Mouse (Mus musculus): ENCODE data around the gene Scn8a.

The Scn8a gene

DNA sequence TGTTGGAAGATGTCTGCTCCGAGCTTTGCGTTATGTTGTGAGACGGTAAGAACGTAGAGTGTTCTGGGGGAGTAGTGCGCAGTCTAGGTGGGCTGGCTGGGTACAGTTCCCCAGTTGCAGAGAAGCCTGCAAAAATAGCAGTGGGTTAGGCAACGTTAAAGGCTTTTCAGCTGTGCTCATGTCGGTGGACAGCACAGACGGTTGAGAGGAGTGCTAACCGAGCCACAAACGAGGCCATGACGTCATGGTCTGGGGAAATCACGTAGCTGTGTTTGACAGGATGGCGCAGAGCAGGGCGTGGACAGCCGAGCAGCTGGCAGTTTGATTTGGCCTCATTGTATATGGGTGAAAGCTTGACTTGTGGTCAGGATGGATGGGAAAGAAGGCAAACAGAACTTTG lies 9.4 kb downstream of the Scn8a start:
- DNase-seq (ENCODE audit: low spot score in 2 of 2), result peak in 1 of 2 experiments; percentile 39

DNA sequence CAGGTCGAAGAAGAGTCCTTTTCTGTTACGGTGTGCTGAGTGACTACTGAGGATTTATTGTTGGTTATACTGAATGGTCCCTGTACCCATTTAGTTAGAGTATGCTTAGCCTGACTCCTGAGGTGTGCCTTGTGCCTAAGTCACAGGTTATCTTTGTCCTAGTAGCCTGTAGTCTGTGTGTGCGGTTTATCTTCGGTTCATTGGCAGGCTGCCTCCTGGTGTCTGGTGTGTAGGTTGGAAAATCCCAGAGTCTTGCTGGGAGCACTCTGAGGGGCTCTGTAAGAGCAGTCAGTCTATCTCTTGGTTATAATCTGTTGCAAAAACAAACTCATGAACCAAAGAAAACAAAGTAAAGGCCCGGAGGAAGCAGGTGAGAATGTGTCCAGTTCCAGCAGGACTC lies 11.7 kb downstream of the Scn8a start:
- DNase-seq (ENCODE audit: low spot score in 2 of 2), result no peak

DNA sequence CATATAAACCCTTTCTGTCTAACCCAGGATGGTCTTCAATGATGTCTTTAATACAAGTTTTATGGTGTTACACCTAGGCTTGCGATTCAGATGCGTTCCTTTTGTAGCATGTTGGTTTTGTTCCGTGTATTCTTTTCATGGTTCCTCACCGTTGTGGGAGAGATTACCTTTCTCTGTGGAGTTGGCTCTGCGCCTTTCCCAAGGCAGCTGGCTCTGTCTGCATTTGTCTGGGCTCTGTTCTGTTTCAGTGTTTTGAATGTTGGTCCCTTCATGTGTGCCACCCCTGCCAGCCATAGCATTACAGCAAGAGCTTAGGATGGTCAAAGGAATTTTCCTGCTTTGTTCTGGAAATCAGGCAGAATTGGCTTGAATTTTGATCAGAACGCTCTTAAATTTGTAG lies 14.8 kb downstream of the Scn8a start:
- DNase-seq (ENCODE audit: low spot score in 2 of 2), result no peak

DNA sequence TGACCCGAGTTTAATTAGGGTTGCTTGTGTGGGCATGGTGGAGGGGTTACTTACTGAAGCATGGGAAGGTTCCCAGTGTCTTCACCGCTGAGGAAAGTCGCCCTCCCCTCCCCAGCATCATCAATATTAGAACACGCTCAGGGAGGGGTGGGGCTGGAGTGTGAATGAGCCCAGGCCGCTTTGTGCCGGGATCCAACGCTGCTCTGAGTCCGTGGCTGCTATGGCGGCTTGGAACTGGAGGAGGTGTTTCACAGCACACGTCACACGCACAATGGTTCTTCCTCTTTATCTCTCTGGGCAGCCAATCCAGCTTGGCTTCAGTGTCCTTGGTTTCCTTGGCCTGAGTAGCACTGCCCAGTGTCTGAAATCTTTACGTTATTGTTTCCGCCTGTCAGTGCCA lies 22.3 kb downstream of the Scn8a start:
- DNase-seq (ENCODE audit: low spot score in 2 of 2), result no peak

DNA sequence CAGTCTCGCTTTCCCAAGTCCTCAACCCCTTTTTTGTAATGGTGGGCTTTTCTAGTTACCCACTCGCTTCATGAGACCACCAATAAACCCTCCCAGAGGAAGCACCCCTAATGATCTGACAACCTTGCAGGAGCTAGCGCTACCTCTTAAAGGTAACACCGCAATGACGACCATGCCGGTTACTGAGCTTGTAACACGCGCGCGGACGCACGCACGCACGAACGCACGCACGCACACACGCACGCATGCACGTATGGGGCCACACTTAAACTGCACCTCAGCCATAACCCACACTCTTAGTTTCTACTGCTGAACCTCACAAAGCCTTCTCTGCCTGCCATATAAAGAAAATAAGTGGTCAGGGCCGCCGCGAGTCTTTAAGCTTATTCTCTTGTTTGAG lies 26.8 kb downstream of the Scn8a start:
- DNase-seq (ENCODE audit: low spot score in 2 of 2), result no peak

DNA sequence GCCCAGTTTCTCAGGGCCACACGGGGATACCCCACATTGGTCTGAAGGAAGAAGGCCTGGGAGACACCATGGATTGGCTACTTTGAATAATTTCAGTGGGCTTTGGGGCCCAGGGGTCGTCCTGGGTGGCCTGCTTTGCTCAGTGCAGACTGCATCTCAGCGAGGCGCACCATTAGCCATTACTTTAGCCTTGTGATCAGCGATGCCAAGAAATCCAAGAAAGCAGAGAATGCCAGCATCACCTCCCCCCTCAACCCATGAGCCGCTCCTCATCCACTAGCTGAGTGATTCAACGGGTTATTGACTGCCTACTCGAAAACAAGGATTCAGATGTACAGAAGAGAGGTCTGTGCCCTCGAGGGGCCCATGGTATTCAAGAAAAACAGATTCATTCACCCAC lies 34.2 kb downstream of the Scn8a start:
- DNase-seq (ENCODE audit: low spot score in 2 of 2), result no peak

DNA sequence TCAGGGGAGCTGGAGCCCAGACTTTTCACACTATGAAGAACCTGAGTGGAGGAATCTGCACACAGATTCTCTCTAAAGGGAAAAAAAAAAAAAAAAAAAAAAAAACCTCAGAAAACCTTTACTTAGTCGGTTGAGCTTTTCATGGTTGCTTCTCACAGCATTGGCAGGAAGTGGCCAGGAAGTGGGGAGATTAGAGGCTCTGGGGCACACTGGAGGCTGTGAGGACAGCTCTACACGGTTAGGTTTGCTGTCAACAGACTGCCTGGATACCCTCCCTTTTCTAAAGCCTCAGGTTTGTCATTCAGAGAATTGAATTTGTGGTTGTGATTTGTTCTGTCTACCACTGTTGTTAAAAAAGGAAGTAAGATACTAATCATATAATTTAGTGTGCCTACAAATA lies 35.3 kb downstream of the Scn8a start:
- no peak for DNase-seq (ENCODE audit: low spot score in 2 of 2)

DNA sequence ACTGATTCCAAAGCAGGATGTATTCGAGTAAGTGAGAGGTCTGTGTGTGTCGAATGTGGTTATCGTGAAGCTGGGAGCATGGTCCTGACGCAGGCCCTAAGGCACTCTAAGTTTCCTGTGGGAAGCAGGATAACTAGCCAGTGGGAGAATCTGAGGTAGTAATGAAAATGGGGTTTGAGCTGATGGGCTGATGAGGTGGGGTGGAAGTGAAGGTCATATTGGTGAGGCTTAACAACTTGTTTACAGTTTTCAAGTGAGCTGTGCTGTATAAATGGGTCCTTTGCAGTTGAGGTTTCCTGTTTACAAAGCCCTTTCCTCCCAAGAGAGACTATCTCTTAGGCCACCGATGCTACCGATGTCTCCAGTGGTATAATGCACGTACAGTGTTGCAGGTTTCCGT lies 36.1 kb downstream of the Scn8a start:
- DNase-seq (ENCODE audit: low spot score in 2 of 2), result no peak

DNA sequence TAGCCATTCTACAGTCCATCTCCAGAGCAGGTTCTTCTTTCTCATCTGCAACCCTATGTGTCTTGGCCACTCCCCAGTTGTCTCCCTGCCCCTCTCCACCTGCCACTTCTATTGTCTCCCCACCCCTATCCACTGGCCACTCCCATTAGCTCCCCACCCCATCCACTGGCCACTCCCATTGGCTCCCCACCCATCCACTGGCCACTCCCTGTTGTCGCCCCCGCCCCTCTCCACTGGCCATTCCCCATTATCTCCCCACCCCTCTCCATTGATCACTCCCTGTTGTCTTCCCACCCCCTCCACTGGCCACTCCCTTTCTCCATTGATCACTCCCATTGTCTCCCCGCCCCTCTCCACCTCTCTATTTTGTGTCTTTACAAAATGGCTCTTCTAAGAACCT lies 39.2 kb downstream of the Scn8a start:
- no peak for DNase-seq (ENCODE audit: low spot score in 2 of 2)

DNA sequence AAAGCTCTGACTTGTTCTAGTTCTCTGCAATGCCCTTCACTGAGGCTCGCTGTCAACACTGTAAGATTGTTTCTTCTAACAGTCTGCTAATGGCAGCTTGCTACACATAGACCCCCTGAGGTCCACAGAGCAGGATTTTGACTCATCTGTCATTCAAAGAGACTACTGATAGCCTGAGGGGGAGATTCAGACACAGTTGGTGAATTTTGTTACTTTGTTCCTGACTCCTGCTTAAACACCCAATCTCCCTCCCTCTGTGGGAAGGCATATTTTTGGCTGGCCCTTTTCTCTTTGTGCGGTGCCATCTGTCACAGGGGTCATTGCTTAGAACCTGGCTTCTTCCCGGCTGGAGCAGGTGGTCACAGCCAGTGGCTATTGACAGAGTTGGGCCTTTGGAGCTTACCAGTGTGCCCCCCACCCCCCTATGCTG lies 40.1 kb downstream of the Scn8a start:
- no peak for DNase-seq (ENCODE audit: low spot score in 2 of 2)

DNA sequence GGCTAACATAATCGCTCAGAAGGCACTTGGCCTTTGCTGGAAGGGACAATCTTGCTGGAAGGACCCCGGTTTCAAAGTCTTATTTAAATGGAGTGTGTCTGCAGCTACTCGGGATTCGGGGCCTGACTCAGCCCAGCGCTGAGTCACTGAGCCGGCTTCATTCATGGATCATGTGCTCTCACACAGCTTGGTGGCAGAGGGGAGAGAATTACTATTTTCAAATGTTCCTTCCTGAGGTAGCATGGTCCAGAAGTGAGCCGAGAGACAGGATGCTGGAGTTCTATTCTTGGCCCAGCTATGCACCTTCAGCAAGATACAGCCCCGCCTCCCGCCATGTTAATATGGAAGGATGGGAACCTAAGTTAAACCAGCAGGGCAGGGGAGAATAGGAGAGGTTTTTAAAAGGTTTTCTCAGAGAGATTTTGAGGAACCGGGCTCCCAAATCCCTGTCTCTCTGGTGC lies 40.8 kb downstream of the Scn8a start:
- peak; percentile 75 to 86 for DNase-seq (ENCODE audit: low spot score in 2 of 2)

DNA sequence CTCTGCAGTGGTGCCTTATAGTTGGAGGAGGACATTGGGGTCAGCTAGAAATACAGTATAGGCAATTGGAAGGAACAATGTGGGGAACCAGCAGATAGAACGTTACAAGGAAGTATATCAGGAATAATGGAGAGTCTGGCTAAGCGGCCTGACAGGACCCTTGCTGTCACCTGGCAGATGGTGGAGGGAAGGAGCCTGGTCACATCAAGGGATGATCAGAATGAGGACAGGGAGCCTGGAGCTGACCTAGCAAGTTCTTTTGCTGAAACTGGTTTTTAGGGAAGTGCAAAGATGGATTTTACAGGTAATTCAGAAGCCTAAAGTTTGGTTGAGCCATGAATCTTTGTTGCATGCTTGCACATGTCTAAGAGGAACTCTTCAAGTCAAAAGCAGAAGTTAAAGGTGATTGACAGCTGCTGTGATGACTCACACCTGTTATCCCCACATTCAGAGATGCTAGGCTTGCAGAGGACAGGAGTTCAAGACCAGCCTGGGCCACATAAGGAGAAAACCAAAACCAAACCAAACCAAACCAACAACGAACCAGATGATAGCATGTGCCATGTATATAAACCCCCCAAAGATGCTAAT lies 43.1 kb downstream of the Scn8a start:
- DNase-seq (ENCODE audit: low spot score in 2 of 2), result no peak

DNA sequence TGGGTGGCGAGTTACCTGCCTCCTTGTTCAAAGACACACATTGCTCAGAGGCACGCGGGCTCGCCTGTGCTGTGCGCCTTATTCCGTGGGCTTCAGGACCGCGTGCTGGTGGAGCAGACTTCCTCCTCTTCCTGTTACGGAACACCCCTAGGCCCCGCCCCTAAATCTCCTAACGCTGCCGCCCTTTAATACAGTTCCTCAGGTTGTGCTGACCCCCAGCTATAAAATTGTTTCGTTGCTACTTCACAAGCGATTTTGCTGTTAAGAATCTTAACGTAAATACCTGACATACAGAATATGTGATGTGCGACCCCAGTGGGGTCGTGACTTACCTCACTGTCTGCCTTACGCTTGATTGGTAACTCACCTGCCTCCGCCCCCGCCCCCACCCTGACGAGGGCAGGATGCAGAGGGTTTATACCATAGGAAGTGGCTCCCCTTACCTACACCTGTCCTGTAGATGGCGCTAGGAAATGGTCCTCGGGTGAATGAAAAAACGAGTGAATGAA lies 45.1 kb downstream of the Scn8a start:
- DNase-seq (ENCODE audit: low spot score in 2 of 2), result no peak

DNA sequence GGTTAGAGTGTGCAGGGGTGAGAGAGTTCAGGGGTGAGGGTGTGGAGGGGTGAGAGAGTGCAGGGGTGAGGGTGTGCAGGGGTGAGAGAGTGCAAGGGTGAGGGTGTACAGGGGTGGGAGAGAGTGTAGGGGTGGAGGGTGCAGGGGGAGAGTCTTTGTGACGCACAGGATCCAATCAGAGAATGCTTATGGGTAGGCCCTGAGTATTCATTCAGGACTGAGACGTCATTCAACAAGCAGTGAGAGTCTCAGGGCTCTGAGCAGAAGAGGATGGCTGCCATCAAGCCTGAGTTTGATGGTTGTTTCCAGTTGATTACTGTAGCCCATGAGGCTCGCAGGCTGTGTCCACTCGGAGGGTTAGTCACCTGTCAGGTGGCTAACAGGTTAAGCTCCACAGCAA lies 48.4 kb downstream of the Scn8a start:
- DNase-seq (ENCODE audit: low spot score in 2 of 2), result no peak

DNA sequence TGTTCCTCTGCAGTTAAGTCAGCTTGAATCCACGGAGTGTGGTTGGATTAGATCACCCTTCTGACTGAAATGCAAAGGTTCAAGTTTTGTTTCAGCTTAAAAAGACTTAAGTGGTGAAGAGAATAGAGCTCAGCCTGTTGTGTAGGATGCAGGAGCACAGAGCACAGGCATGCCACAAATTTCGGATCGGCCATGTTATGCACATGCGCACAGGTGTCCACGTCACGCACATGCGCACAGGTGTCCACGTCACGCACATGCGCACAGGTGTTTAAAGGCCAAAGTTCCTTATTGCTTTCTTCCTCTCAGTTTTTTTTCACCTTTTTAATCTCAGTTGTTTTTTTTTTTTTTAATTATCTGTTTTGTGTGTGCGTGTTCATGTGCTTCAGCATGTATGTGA lies 52.6 kb downstream of the Scn8a start:
- DNase-seq (ENCODE audit: low spot score in 2 of 2), result no peak

DNA sequence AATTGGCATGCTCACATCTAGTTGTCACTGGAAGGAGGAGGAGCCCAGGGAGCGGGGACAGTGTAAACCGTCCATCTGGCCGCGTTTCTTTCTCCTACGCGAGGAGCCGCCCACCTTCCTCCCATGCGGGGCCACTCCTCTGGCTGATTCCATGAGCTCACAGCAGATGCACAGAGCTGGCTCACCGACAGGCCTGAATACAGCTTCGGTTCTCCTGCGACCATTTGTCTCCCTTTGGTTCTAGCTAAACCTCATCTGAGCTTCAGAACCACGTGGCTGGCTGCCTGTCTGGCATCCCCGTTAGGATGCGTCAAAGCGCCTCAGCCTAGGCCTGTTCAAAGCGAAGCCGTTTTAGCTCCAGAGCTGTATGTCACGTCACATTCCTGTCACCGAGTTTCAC lies 53.8 kb downstream of the Scn8a start:
- DNase-seq (ENCODE audit: low spot score in 2 of 2), result peak; percentile 93 to 95

DNA sequence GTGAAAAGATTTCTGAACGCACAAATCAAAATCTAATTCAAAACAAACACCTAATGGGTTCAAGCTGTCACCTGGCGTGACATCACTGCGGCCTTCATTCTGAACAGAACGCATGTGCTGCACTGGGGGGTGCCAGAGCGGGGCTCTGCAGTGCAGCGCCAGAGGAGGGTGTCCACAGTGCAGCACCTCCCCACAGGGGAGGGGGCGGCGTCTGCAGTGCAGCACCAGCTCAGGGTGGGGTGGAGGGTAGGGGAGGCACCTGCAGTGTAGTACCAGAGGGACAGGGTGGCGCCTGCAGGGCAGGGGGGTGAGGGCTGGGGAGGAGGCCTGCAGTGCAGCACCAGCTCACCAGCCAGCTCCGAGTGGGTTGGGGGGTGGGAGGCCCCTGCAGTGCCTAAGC lies 55.3 kb downstream of the Scn8a start:
- no peak for DNase-seq (ENCODE audit: low spot score in 2 of 2)

DNA sequence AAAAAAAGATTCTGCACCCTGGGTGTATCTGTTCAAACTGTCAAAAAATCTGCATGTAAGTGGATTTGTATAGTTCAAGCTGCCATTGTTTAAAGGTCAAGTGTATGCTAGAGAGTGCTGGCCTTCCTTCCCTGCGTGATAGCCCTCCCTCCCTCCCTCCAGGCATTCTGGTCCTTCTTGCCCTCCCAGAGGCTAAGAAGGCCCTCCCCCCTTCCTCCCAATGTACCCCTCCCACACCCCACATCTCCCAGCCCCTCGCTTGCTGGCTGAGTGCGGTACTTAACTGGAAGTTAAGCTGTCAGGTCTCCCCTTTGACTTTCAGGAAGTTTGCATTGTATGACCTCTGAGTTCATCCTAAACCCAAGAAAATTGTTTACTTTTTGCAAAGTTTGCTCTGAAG lies 60.8 kb downstream of the Scn8a start:
- DNase-seq (ENCODE audit: low spot score in 2 of 2), result no peak

DNA sequence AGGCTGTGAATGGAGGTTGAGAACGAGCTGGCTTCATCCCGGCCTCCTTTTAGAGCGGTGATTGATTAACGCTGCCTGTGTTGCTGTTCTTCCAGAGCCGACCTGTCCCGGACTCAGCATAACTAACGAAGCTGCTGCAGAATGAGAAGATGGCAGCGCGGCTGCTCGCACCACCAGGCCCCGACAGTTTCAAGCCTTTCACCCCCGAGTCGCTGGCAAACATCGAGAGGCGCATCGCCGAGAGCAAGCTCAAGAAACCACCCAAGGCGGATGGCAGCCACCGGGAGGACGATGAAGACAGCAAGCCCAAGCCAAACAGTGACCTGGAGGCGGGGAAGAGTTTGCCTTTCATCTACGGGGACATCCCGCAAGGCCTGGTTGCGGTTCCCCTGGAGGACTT lies 66.5 kb downstream of the Scn8a start:
- no peak for DNase-seq (ENCODE audit: low spot score in 2 of 2)

DNA sequence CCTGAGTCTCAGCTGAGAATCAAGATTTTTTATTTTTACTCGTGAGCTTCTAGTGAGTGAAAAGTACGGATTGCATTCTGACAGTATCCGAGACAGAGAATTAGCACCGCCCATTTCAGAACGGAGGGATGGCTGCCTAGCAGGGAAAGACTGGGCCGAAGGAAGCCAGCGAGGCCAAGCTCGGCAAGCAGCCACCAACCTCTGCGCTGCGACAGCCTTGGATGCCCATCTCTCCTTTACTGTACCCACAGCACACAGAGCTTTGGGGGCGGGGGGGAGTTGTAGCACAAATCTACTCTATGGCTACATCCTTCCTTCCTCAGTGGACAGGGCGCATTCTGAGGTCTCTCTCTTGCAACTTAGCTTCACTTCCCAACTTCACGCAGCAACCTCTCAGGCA lies 78.7 kb downstream of the Scn8a start:
- no peak for DNase-seq (ENCODE audit: low spot score in 2 of 2)

DNA sequence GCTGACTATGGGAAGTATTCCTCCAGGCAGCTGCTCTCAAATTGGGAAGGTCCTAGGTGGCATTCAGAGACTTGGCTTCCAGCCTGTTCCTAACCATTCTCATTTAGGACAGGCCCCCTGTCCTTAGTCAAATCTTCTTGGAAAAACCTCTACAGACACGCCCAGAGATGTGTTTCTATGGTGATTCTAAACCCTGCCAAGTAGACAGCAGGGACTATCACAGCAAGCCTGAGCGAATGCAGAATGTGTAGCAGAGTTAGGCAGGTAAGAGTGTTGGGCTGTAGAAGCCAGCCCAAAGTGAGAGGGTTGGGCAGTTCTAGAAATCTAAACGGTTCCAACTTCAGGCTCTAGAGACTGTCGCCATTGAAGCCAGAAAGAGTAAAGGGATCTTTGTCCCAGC lies 79.5 kb downstream of the Scn8a start:
- DNase-seq (ENCODE audit: low spot score in 2 of 2), result no peak

DNA sequence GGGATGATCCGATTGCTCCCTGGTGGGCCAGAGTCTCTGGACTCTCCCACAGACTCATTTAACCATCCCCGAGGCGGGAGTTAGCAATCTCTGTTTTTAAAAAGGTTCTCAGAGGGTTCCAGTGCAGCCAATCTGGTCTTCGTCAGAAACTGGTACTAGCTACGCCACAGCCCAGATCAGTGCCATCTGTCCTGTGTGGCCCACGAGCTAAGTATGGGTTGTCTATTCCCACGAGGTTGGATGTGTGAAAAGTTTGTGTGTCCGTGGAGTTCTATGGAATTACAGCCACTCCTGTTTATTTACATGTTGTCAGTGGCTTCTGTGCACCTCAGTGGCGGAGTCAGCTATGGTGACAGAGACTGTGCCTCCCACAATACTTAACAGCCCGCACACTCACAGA lies 81.8 kb downstream of the Scn8a start:
- peak in 1 of 2 experiments; percentile 46 for DNase-seq (ENCODE audit: low spot score in 2 of 2)

DNA sequence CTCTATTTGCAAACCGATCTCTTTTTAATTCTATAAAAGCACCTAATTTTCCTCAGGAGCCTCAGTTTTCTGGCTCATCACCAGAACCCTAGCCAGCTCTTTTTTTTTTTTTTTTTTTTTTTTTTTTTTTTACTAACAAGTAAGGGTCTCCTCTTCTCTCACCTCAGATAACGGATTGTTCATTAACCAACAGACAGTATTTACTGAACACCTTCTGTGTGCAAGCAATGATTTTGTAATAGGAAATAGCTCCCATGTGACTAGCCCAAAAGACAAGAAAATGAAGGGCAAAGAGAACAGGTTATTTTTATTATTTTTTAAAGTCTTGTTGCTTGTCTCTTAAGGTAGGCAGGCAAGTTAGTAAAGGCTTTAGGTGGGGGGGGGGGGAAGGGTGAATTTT lies 82.6 kb downstream of the Scn8a start:
- DNase-seq (ENCODE audit: low spot score in 2 of 2), result no peak

DNA sequence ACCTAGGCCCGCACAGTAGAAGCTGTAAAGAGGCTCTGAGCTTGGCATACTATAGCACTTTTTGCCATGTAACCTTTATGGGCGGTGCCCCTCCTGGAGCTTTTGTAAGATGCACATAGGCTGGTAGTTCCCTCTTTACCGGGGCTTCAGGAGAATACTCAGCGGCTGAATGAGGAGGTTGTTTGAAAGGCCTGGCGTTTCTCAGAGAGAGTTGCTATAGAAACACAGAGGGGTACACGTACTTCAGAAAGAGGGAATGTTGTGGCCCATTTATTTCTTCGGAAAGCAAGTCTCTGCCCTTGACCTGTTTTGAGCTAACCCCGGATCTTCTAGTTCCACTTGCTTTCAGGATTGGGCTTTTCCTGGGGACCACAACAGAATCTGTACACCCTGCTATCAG lies 83.2 kb downstream of the Scn8a start:
- no peak for DNase-seq (ENCODE audit: low spot score in 2 of 2)

Measured in right cerebral cortex, adult 2 months (tissue).